Mouse (Mus musculus) heart, embryonic 16.5 days (tissue): ENCODE measurements around the gene Scamp1. TPM values are rescaled to one million over a fixed set of nuclear protein-coding genes. Genes with fewer than 3 reads are reported as not detected.

Experiments used
- ATAC-seq: fragments of 200-750 bp; cut with Nextera tagmentation; replicated peaks from 2 replicates; pipeline ENCODE4 v1.8.0; 2017; ENCODE audit warnings: moderate number of reproducible peaks; ENCODE audit not compliant: insufficient read depth, low FRiP score; ENCODE audit errors: extremely low read depth
- H3K27ac ChIP-seq: fragments of 300-500 bp; sonication (generic); 2 replicates; pipeline ENCODE4 v1.5.1; 2014; ENCODE audit warnings: mild to moderate bottlenecking, low read length, control low read depth, moderate library complexity
- H3K27me3 ChIP-seq: fragments of 300-500 bp; sonication (generic); 2 replicates; pipeline ENCODE4 v1.6.1; 2014; ENCODE audit warnings: low read length, mixed read lengths; ENCODE audit not compliant: control insufficient read depth, insufficient read depth
- H3K36me3 ChIP-seq: fragments of 300-500 bp; sonication (generic); 2 replicates; pipeline ENCODE4 v1.6.1; 2014; ENCODE audit not compliant: control insufficient read depth, insufficient read depth
- H3K4me1 ChIP-seq: fragments of 300-500 bp; sonication (generic); 2 replicates; pipeline ENCODE4 v1.6.1; 2014; ENCODE audit warnings: low read length, mixed read lengths; ENCODE audit not compliant: control insufficient read depth, insufficient read depth
- H3K4me2 ChIP-seq: fragments of 300-500 bp; sonication (generic); 2 replicates; pipeline ENCODE4 v1.6.1; 2014; ENCODE audit warnings: low read depth, mild to moderate bottlenecking, control low read depth, low read length
- H3K4me3 ChIP-seq: fragments of 300-500 bp; sonication (generic); 2 replicates; pipeline ENCODE4 v1.5.1; 2014; ENCODE audit warnings: mild to moderate bottlenecking, control low read depth, low read length
- H3K9ac ChIP-seq: fragments of 300-500 bp; sonication (generic); 2 replicates; pipeline ENCODE4 v1.6.1; 2014; ENCODE audit warnings: low read length, control low read depth
- H3K9me3 ChIP-seq: fragments of 300-500 bp; sonication (generic); replicated peaks from 2 replicates; pipeline ENCODE4 v1.6.1; 2016; ENCODE audit warnings: low read length; ENCODE audit not compliant: control insufficient read depth
- WGBS: fragments of 180-500 bp; shearing (Covaris S2); extraction: QIAGEN DNeasy Blood & Tissue Kit; methylation state at CpG from one replicate; pipeline ENCODE4 v1.1.7; 2014; 5-methylcytosine and 5-hydroxymethylcytosine counted together
- polyA plus RNA-seq: library from polyadenylated mRNA; unstranded; fragments of >200 nt; fragmentation: Nextera tagmentation; extraction: Ambion mirVana; gene quantifications from 2 replicates; pipeline ENCODE4 v1.2.1, GENCODE M21; 2015

Gene Scamp1
- polyA plus RNA-seq, 1 experiment from 2014 or later = 25.9 TPM

DNA sequence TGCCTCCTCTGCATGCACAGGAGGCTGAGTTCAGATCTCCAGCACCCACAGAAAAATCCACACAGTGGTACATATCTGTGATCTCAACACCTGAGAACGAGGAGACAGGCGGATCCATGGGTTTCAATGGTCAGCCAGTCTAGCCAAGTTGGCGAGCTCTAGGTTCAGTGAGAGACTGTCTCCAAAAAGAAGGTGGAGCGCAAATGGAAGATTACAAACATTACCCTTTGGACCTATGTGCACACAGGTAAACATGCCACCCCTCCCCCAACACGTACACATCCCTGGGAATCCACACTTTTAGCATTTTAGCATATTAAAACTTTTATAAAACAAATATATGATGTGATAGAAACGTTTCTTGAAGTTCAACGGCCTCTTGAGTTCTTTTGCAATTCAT lies 21.9 kb upstream of the Scamp1 start:
- H3K27me3 ChIP-seq = no peaks in the 10 kb centered on the region
- no peaks in the 10 kb centered on the region for H3K36me3 ChIP-seq
- H3K4me1 ChIP-seq = 0 out of 2 replicates have a peak, but pooled peaks cover 2% of the 10 kb centered on the region
- no peak overlapping the region for H3K4me2 ChIP-seq
- no peaks in the 10 kb centered on the region for H3K9me3 ChIP-seq
- no peak overlapping the region for H3K4me3 ChIP-seq
- WGBS = 86% methylated on average over 7 of the region's 7 CpGs
- no peak overlapping the region for H3K27ac ChIP-seq
- no peak overlapping the region for H3K9ac ChIP-seq
- no peak for ATAC-seq

DNA sequence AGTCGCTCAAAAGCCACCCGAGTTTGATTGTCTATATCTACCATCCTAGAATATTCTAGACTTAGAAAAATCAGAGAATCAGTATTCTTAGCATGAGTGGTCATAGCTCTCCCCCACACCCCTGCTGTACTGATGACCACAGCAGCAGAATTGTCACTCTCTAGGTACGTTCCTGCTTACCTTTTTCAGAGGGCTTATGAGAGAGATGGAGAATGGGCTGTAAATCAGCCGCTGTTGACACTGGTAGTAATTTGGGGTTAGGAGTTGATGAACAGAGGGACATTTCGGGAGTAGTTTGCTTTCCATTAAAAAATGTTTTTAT lies 21.3 kb upstream of the Scamp1 start:
- 29% methylated on average over 5 of the region's 5 CpGs for WGBS
- peak overlapping the region; percentile 5; the same call in 1 of the 2 replicates for H3K9ac ChIP-seq
- H3K9me3 ChIP-seq = no peaks in the 10 kb centered on the region
- no peaks in the 10 kb centered on the region for H3K36me3 ChIP-seq
- ATAC-seq = no peak
- H3K4me1 ChIP-seq = 0 out of 2 replicates have a peak, but pooled peaks cover 2% of the 10 kb centered on the region
- peak overlapping the region; percentile 54 for H3K4me2 ChIP-seq
- no peak overlapping the region for H3K27ac ChIP-seq
- H3K27me3 ChIP-seq = no peaks in the 10 kb centered on the region
- H3K4me3 ChIP-seq = peak overlapping the region; percentile 8

DNA sequence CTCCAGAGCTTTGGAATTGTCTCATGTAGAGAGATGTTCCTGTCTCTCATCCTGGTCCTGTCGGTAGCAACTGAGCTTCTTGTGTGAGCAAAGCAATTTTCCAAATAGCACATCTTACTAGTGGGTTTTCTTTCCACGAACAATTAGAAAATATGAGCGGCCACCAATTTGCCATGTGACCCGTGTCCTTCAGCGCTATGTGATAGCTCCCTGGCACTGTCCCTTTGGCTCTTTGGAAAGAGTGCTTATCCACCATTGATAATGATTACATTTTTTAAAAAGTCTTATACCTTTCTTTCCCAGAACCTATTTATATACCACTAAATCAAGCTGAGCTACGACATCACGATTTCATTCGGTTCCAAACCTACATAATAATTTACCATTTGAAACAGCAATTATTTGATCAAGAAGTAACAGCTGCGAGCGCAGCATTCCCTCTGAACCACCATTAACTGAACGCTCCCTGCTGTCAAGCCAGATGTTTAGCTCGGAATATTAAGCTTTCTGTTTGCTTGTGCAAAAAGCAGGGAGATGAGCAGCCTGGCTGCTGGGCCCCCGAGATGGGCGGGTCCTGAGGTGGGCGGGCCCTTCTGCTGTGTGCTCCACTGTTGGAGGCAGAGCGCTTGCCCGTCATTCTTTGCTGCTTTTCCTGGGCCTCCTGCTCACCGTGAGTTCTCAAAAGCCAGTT lies 20.8 kb upstream of the Scamp1 start:
- H3K27me3 ChIP-seq = no peaks in the 10 kb centered on the region
- H3K9me3 ChIP-seq = no peaks in the 10 kb centered on the region
- WGBS = 42% methylated on average over 18 of the region's 18 CpGs
- H3K9ac ChIP-seq = no peak overlapping the region; the same call in 1 of the 2 replicates
- H3K4me3 ChIP-seq = peak overlapping the region; percentile 8
- no peak overlapping the region for H3K27ac ChIP-seq
- 0 out of 2 replicates have a peak, but pooled peaks cover 2% of the 10 kb centered on the region for H3K4me1 ChIP-seq
- ATAC-seq = peak; percentile 75; the same call in 1 of the 2 replicates
- peak overlapping the region; percentile 54 for H3K4me2 ChIP-seq
- H3K36me3 ChIP-seq = no peaks in the 10 kb centered on the region

DNA sequence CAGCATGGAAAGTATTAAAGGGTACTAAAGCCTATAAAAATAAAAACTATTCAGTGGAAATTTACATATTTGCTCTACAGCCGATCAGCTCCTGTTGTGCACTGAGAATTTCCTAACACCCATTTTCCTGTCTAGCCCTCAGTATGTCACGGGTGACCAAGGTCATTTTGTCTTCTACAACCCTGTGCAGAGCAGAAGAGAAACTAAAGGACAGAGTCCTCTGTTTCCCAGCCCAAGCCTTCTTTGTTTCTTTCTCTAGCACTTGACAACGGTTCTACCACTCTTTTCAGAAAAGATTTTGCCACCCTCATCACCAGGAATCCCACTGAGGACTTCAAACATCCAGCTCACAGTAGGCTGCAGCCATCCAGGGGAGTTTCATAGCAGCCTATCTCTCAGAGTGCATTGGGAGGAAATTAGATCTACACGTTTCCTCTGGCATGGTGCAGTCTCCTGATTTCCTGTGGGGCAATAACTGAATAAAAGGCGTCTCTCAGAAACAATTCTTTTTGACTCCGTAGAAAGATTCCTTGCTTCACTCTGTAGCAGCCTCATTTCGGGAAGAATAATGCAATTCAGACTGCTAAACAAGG lies 15.4 kb upstream of the Scamp1 start:
- no peak overlapping the region for H3K9ac ChIP-seq
- H3K9me3 ChIP-seq = no peaks in the 10 kb centered on the region
- H3K4me1 ChIP-seq = no peaks in the 10 kb centered on the region

DNA sequence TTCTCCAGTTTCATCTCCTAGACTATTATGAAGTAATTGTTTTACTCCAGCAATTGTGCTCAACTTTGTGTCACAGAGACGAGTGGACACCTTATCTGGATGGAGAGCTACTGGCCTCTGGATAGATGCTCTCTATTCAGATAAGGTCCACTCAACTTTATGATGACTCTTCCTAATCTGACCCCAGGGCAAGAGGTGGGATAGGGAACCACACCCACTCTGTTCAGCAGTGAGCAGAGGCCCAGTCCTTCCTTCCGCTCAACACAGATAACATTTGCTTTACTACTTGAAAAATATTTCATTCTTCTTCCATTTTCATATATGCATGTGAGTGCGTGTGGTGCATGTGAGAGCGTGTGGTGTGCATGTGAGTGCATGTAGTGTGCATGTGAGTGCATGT lies 14.6 kb upstream of the Scamp1 start:
- H3K36me3 ChIP-seq = no peaks in the 10 kb centered on the region
- no peak overlapping the region for H3K9ac ChIP-seq
- no peak for ATAC-seq
- no peaks in the 10 kb centered on the region for H3K9me3 ChIP-seq
- 77% methylated on average over 4 of the region's 4 CpGs for WGBS
- no peaks in the 10 kb centered on the region for H3K4me1 ChIP-seq
- no peak overlapping the region for H3K4me2 ChIP-seq
- H3K4me3 ChIP-seq = no peak overlapping the region
- H3K27me3 ChIP-seq = no peaks in the 10 kb centered on the region
- no peak overlapping the region for H3K27ac ChIP-seq

More for the DNA sequence above, 15.4 kb upstream of the Scamp1 start:
- no peak overlapping the region for H3K4me3 ChIP-seq
- ATAC-seq = no peak
- H3K27ac ChIP-seq = no peak overlapping the region
- no peaks in the 10 kb centered on the region for H3K36me3 ChIP-seq
- no peak overlapping the region for H3K4me2 ChIP-seq
- no peaks in the 10 kb centered on the region for H3K27me3 ChIP-seq
- WGBS = 50% methylated on average over 7 of the region's 7 CpGs

DNA sequence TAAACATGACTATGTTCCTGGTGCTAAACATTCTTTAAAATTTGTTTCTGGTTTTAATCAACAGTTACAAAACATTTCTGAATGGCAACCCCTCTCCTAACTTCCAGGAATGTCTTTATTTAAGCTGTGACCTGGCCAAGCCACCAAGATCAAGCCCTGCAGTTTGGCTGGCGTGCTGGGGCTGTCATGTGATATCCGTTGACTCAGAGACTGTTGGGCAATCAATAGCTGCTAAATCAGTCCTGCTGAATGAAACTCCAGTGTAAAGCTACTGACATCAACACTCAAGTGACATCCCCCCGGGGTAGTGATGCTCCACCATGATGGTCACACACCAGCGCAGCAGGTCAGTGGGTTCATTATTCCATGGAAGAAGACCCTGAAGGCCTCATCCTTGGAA lies 12.7 kb upstream of the Scamp1 start:
- Histone ChIP-seq H3K36me3 (no peaks in the 10 kb centered on the region), H3K27me3 (no peaks in the 10 kb centered on the region), H3K9ac (no peak overlapping the region), H3K4me3 (no peak overlapping the region), H3K4me1 (no peaks in the 10 kb centered on the region), H3K9me3 (no peaks in the 10 kb centered on the region), H3K27ac (no peak overlapping the region), H3K4me2 (no peak overlapping the region)
- 75% methylated on average over 4 of the region's 4 CpGs for WGBS
- ATAC-seq = no peak

DNA sequence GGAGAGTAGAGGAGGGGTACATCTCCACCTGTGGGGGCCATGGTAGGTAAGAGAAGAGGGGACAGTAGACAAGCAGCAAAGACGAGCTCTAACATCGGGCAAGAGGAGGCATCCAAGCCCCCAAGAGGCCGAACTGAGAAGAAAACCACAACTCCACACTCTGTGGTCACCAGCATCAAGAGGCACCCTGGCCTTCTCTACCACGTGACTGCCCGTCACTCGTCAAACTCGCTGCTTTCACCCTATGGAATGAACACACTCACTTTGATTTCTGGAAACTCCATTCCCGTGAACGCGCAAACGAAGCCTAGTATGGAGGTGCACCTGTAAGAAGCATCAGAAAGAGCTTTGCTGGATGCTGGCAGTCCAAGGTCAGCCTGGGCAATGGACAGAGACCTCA lies 10.7 kb upstream of the Scamp1 start:
- Histone ChIP-seq H3K4me2 (no peak overlapping the region), H3K4me3 (no peak overlapping the region), H3K27ac (no peak overlapping the region), H3K27me3 (no peaks in the 10 kb centered on the region), H3K9ac (no peak overlapping the region), H3K4me1 (no peaks in the 10 kb centered on the region), H3K9me3 (no peaks in the 10 kb centered on the region), H3K36me3 (no peaks in the 10 kb centered on the region)
- WGBS = 73% methylated on average over 11 of the region's 11 CpGs
- no peak for ATAC-seq

DNA sequence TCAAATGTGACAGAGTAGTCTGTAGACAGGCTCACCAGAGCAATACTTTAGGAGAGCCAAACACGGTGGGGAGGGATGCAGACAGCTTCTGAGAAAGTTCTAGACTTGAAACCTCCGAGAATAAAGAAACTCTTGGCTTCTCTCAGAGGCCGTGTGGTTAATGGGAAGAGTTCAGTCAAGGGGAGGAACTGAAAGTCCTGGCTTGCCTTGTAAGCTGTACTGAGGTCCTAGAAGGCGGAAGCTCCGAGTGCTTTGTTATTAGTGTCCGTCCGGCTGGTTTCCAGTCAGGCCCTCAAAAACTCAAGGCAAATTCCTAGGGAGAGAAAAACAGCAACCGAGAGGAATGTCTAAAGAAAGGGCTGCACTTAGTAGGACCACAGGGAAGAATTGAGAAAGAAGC lies 10.3 kb upstream of the Scamp1 start:
- Histone ChIP-seq H3K9me3 (no peaks in the 10 kb centered on the region), H3K4me1 (no peaks in the 10 kb centered on the region), H3K27me3 (no peaks in the 10 kb centered on the region), H3K36me3 (no peaks in the 10 kb centered on the region), H3K4me2 (no peak overlapping the region), H3K4me3 (no peak overlapping the region), H3K27ac (no peak overlapping the region), H3K9ac (no peak overlapping the region)
- 75% methylated on average over 8 of the region's 8 CpGs for WGBS
- no peak for ATAC-seq

DNA sequence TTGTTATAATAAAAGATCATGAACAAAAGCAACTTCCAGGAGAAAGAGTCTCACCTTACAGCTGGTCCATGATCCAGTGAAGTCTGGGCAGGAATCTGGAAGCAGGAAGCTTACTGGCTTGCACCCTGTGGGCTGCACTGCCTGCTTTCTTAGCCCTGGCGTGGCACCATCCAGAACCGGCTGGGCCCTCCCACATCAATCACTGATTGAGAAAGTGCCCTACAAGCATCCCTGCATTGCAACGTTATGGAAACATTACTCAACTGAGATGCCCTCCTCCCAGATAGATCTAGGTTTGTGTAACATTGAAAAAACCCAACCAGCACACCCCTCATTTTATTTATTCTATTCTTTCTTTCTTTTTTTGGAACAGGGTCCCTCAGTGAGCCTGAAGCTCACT lies 9.2 kb upstream of the Scamp1 start:
- no peaks in the 10 kb centered on the region for H3K9me3 ChIP-seq
- no peak overlapping the region for H3K4me2 ChIP-seq
- H3K27ac ChIP-seq = no peak overlapping the region
- no peaks in the 10 kb centered on the region for H3K27me3 ChIP-seq
- no peak overlapping the region for H3K4me3 ChIP-seq
- WGBS = 57% methylated on average over 3 of the region's 3 CpGs
- H3K9ac ChIP-seq = no peak overlapping the region
- no peaks in the 10 kb centered on the region for H3K4me1 ChIP-seq
- H3K36me3 ChIP-seq = no peaks in the 10 kb centered on the region
- no peak for ATAC-seq
